Mouse (Mus musculus): ENCODE data around the gene Gm28539.
"Not testable (repeated sequence)": the region's sequence is repeated elsewhere in the genome, so short reads cannot be mapped to it uniquely, and the experiment has no call there.

The Gm28539 gene

DNA sequence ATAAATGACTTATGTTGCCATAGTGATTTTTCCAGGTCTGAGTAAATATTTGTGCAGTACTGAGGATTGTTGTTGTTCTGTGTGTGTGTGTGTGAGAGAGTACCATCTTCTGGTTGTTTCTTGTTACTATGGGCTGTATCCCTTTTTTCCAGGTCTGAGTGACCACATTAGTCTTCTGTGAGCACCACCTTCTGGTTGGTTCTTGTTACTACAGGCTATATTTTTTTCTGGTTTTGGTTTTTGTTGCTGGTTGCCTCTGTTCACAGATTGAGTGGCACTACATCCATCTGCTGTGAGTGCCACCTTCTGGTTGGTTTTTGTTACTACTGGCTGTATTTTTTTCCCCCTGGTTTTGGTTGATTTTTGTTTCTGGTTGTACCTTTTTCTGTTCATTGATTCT is 22.2 kb downstream of the Gm28539 start:
- DNase-seq: peak; percentile 16

DNA sequence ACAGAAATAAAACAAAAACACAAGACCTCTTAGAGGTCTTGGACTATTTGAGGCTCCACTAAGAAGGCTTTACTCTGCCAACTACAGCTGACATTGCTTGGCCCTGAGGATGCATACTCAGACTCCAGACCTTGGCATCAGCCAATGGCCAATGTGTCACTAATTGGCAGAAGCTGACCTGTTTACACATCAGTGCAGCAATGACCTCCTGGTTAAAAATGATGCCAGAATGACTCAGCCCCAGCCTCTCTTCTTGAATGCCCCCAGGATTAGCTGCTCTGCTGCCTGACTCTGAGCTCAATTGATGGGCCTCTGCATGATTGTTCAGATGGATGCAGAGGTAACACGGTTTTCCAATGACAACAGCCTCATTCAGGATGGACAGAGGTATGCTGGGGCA is 23.8 kb downstream of the Gm28539 start:
- DNase-seq: no peak

DNA sequence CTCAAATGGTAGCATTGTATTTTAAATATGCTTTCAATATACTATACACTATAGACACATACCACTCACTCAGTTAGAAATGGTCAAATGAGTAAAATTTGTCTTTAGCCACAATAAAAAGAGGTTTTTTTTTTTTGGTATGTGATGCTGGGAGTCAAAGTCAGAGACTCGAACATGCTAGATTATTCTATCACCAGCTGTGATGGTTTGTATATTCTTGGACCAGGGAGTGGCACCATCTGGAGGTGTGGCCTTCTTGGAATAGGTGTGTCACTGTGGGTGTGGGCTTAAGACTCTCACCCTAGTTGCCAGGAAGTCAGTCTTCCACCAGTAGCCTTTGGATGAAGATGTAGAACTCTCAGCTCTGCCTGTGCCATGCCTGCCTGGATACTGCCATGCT is 34.1 kb downstream of the Gm28539 start:
- DNase-seq: not testable (repeated sequence)

DNA sequence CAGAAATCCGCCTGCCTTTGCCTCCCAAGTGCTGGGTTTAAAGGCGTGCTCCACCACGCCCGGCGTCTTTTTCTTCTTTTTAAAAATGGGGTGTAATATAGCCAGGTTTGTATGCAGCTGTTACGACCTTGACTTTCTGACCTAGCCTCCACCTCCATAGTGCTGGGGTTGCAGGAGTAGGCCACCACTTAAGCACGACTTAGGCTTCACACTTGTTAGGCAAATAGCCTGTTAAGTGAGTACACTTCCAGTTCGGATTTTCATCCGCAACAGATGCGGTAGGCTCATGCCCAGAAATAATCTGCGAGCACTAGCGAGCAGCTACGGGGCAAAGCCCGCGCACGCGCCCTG is 39.7 kb downstream of the Gm28539 start:
- DNase-seq: no peak

DNA sequence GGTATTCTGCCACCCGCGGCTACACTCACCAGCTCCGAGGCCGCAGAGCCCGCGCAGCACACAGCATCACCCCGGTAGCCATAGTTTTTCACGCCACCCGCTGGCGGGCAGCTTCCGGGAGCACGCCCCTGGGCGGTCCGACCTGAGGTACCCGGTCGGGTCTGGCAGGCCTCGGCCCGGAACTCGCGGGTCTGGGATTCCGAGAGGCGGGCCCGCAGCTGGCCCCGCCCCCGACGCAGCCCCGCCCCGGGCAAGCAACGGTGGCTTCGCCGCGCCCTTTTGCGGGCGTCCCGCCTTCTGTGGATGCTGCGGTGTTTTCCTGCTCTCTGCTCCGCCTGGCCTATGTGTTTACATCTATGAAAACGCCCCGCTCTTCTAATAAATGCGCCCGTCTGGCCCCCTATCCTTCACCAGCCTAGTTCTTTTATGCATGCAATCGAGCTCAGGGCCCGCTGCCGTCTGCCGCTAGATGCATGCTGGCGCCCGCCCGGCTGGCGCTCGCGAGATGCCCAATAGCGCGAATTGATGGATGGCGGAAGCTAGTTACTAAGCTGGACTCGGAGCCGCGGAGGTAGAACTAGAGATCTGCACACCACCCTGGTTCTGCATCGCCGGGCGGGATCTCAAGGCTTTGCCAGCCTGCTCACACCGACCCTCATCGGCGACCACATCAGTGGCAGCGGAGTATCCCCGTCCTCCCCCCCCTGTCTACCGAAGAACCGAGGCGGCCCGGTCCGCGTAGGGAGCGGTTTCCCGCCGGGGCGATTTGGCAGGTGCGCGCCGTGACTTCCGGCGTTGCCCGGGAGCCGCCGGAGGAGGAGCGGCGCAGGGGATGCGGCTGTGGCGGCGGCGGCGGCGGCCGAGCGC is 40.3 kb downstream of the Gm28539 start, which contains the start of the genes Mrpl40 and Hira:
TSS of gene Mrpl40 (minus strand) at position 421 of the 867 bp plus-strand sequence.
TSS of gene Hira (plus strand) at position 596 of the 867 bp plus-strand sequence.
- DNase-seq: peak; percentile 97

DNA sequence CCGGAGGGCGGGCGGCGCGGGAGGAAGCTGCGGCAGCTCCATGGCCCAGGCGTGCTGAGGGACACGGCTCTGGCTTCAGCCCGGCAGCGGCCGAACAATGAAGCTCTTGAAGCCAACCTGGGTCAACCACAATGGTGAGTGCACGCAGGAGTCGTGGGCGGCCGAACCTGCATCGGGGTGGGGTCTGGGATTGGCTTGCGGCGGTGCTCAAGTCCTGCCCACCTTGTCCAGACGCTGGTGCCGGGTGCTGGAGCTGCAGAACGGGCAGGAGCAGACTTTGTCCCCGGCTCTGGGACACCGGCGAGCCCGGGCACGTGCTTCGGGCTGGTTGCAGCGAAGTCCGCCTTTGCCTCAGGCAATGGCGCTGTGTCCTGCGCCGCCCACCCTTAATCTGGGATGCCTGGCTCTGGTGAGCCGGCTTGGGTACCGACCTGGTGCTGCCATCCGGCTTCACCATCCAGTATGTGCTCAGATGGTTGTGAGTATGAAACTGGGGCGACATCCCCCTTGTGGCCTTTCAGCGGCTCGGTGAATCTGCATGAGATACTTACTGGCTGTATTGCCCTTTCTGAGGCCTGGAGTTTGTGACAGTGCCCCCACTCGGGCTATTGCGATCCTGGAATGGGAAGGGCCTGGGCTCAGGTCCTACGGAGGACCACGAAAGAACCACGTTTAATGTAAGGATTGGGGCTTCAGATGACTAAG is 41.2 kb downstream of the Gm28539 start:
- peak; percentile 72 for DNase-seq

DNA sequence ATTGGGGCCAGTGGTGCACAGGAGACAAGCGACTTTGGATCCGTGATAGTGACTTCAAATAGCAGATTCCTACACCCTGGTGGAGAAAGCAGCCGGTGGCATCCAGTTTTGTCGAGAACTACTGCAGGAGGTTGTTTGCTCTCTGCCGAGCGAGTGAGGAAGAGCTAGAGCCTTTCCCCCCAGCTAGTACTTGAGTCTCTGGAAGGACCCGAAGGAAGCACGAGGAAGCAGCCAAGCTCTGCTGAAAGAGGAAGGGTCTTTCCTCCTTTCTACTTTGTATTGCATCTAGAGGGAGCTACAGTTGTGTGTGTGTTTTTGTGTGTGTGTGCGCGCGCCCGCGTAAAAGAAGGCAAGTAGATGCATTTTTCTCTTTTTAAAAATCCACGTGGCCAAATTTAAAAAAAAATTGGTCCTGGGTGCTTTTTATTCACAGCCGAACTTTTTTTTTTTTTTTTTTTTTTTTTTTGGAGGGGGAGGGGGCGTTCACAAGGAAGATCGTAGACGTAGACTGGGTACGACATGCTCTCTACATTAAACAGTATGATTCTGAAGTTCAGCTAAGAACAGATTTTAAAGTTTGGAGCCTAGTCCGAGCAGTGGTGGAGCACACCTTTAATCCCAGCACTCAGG is 41.8 kb downstream of the Gm28539 start:
- no peak for DNase-seq

DNA sequence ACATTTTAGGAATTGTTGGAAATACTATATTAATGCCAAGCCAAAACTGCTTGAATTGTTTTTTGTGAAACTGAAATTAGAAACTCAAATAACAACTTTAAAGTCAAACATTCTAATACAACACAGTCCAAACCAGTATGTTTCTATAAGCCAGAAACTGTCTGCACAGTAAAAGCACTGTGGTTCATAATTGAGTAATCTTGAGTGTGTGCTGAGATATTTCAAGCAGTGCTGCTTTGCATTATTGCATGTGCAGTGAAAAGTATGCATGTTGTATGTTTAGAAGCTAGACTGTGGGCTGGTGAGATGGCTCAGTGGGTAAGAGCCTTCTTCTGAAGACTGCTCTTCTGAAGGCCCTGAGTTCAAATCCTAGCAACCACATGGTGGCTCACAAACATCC is 47.7 kb downstream of the Gm28539 start:
- DNase-seq: no peak

DNA sequence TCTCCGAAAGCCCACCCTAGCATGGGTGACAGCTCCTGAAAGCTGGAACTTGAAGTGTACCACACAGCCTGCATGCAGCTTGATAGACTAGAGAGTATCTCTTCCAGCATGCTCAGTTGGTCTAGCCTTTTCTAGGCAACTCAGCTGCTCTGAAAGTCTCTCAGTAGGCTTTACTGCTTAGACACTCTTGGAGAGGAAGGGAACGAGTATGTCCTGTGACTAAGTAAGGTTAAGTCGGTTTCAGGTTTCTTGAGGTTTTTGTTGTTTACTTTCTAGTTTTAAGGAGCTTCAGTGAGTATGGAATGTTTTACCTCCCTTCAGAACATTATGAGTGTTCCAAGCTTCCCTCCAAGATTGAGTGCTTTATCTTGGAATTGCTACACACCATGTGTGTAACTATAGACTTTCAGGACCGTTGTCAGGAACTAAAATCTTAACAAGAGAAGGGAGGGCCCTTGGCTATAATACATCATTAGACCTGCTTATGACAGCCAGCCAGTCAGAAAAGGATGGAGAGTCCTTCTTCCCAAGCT is 57.5 kb downstream of the Gm28539 start:
- DNase-seq: no peak

DNA sequence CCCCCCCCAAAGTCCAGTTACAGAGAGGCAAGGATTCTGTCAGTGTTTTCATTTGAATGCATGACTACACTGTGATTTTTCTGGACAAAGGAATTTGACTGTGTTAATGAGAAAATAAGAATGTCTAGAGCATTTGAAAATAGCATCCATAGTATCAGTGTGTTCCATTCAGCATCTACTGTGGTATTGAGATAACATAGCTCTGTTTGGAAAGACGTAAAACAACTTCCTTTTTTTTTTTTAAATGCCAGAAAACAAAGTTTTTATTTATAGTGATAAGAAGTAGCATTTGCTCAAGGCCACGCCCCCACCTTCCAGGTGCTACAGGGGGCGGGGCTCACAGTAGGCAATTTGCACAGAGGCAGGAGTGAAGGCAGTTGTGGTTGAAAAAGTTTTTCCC is 58.9 kb downstream of the Gm28539 start:
- DNase-seq: no peak

DNA sequence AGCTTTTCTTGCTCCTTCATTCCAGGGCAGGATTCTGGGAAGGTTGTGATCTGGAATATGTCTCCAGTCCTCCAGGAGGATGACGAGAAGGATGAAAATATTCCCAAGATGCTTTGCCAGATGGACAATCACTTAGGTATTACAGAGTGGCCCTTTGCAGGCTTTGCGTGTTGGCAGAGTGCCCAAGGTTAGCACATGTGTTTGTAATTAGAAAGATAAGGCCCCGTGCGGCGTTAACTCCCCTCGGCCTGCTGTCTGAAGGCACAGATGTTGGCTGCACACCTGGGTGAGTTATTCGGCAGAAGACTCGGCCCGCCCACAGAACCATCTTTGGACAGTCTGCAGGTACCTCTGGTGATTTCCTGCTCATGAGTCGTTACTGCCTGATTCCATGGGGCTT is 60.0 kb downstream of the Gm28539 start:
- peak; percentile 11 for DNase-seq

DNA sequence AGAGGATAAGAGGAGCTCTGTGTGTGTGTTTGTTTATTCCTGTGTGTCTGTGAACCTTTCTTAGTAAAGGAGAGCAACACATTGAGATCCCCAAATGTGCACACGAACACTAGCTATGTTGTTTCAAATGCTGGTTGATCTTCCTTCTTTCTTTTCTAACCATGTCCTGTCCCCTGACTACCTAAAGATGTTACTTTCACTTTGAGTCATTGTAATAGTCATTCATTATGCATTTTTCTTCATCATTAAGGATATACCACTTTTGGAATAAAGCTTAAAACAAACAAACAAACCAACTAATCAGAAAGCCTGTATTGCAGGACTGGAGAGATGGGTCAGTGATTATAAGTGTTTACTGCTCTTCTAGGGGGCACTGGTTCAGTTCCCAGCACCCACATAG is 69.3 kb downstream of the Gm28539 start:
- no peak for DNase-seq

DNA sequence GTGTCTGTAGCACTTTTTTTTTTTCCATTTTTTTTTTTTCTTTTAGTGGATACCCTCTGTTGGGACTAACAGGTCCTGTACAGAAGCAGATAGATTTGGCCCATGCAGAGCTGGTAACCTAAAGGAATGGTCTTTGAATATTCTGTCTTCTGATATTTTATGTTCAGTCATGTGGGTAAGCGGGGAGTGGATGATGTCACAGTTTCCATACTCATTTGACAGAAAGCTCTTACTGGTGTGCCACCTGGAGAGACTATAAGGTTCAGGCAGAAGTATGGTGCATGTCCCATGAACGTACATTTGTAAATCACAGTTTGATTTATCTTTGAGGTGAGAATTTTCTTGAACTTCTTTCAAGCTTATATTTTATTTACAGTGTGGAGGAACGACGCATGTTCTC is 79.7 kb downstream of the Gm28539 start:
- DNase-seq: no peak

DNA sequence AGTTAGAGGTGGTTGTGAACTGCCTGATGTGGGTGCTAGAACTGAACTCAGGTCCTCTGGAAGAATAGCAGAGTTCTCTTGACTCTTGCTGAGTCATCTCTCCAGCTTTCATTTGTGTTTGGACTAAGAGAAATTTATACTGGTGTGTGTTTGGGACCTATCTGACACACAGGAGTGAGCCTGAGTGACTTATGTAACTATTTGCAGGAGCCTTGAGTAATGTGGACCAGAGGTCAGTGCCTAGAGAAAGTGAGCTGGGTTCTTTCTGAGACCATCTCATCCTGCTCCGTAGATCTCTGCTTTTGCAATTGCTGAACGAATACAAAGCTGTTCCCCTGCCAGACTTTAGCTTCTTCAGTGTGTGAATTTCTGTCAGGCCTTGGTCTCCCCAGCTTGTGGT is 85.4 kb downstream of the Gm28539 start:
- DNase-seq: no peak

DNA sequence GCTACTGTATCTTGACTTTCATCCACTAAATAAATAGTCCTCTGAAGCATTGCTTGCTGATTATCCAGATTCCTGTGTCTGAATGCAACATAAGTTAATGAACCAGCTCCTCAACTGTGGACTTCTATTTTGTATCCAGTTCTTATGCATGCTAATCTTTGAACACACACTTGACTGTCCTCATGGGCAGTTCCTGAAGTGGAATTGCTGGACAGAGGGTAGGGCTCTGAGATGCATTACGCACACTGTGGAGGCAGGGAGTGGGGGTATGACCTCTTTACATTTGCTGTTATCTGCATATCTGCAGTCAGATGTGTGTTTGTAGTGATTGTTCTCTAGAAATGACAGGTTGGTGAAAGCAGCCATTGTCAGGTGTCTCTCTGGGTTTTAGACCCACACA is 91.6 kb downstream of the Gm28539 start:
- DNase-seq: no peak

DNA sequence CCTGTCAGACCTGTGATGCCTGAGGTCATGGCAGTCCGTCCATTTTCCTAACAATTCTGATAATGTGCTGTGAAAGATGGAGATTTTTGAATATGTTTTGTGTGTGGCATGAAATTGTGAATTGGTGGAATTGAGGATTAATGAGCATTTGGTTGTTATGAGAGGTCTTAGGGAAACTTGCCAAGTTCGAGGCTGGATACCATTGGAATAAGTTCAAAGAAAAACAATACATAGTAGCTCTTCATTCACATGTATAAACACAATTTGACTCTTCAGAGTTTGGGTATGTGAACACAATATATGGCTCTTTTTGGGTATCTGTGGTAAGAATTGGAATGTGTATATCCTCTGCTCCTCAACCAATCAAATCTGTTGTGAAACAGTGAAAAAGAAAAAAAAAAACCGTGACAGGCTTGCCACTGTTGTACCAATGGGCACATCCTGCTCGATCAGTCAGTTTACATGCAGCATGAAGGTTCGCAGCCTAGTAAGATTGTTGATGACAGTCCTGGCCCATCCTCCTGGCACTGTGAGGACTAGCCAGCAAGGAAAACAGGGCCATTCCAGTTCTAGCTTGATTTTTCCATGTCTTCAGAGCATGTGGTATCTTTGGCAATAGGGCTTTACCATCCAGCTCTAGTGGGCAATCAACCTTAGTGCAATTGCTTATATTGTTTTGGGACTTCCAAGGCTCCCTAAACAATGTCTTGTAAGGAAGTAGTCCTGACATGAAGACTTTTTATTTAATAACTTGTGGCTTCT is 102.1 kb downstream of the Gm28539 start:
- no peak for DNase-seq

DNA sequence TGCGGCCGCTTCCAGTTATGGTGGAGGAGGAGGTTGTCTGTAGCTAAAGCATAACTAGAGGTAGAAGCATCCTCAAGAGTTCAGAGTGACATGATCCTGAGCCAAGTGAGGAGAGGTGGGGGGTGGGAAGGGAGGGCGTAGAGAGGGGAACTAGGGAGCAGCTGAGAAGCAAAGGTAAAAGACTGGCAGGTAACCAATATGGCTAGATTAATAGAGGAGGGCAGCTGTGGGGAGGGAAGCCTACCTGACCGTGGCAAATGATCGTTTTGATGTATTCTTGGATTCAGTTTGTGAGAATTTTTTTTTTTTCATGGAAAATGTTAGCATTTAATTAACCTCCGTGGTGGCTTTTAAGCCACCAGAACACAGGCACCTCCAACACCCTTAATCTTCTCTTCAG is 107.5 kb downstream of the Gm28539 start:
- DNase-seq: no peak

DNA sequence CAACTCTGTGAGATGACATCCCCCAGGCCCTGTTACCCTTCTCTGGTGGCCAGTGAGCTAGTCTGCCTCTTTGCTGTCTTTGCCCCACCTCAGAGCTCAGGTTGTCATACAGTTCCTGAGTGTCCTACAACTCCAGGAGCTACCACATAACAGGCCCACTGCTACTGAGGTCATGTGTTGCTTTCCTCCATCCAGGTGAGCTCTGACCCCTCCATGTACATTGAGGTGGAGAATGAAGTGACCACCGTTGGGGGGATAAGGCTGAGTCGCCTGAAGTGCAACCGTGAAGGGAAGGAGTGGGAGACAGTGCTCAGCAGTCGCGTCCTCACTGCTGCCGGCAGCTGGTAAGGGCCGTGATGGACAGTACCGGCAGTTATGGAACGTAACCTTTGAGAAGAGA is 112.6 kb downstream of the Gm28539 start:
- DNase-seq: no peak

DNA sequence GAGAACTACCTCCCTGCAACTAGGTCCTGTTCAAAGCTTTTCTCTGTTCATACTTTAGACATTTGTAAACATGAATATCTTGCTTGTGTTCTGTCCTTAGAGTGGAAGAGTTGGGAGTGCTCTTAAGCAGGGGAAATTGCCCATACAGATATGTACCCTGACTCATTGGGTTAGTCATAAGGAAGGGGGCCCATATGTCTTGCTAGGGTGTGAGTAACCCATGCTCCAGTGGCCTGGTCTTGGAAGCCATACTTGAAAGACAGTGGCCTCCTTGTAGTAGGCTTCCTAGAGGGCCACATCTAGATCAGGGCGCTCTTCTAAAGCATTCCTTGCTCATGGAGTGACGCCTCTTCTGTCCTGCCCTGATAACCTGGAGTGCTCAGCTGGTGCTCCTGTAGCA is 114.0 kb downstream of the Gm28539 start:
- DNase-seq: no peak

DNA sequence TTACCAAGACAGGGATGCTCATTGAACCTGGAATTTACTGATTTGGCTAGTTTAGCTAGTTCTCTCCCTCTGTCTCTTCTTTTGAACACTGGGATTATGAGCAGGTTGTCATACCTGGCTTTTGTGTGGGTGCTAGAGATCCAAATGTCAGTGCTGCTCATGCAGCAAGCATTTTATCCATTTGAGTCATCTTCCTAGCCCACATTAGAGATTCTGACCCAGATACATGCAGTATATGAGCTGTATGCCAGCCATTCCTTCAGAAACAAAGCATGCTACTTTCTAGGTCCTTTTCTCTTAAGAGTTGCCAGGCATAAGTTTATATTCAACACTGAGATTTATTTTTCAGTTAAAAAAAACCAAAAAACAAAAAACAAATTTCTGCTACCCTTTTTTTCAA is 116.4 kb downstream of the Gm28539 start:
- DNase-seq: no peak

DNA sequence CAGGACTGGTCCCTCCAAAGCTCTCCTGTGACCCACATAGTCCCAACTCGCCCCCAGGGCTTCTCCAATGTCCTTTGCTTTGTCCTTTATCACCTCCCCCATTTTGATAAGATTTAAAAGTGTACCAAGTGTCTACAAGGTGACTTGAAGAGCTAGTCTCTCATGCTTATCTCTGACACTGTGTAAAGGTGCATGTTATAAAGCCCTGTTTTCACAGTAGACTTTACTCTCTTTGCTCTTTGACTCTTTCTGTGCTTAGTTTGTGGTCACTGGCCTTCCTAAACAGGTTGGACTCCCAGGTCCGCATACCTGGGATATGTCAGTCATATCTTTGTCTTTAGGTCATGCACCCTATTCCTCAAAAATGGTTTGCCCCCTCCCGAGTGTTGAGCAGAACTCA is 118.7 kb downstream of the Gm28539 start:
- no peak for DNase-seq

DNA sequence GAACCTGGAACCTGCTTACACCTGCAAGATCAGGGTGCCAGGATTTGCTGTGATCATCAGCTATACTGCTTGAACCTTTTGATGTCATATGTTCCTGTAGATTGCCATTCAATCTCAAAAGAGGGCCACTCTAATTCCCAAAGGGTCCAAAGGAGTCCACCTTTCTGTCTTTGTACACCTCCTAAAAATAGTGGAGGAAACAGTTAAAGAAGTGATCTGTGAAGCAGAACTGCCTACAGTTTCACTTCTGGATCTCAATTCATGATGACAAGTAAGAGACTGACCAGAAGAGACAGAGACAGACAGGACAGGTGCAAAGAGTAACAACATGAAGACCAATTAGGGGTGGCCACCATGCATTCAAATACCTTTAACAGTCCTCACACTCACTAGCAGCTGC is 127.1 kb downstream of the Gm28539 start:
- no peak for DNase-seq

All from kidney, postnatal 10 days (tissue).